Mouse (Mus musculus) layer of hippocampus, adult 8-10 months (tissue): ENCODE measurements around the gene Gm48552. TPM values are rescaled to one million over a fixed set of nuclear protein-coding genes. Genes with fewer than 3 reads are reported as not detected.

ENCODE experiments used
- DNase-seq, 2 experiments: peaks; one replicate each; pipeline ENCODE4 v3.0.0; 2022; ENCODE audit warnings: low spot score in 2 of 2
- total RNA-seq, 4 experiments: library from RNA; stranded (reverse); gene quantifications; 2 replicates each; pipeline ENCODE4 v1.2.4; 2022

The Gm48552 gene
- total RNA-seq, 4 experiments from 2014 or later = 2.9 to 9.7 (median 4.2) TPM

DNA sequence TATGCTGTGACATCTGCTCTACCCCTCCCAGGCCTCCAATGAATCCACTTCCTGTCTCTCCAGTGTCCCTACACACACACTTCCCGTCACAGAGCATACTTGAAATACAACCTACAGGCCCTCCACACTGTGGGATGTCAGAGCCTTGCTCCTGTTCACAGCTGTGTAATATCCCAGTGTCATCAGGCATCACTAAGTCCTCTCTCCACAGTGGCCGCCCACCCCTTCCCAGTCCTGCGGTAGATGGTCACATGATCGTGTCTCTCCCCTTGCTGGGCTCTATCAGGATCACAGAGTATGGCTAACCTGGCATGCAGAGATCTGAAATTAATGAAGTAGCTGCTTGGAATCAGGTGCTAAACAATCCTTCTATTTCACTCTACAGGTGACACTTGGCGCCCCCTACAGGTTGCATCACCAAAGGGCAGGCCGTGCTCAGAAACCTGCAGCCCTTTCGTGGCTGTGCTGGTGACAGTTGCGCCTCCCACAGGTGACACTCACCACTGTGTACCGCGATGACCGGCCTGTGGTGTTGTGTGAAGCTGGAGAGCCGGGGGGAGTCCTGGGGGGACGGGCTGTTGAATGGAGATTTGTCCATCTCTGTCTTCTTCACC lies 16.9 kb downstream of the Gm48552 start:
- no peak for DNase-seq

DNA sequence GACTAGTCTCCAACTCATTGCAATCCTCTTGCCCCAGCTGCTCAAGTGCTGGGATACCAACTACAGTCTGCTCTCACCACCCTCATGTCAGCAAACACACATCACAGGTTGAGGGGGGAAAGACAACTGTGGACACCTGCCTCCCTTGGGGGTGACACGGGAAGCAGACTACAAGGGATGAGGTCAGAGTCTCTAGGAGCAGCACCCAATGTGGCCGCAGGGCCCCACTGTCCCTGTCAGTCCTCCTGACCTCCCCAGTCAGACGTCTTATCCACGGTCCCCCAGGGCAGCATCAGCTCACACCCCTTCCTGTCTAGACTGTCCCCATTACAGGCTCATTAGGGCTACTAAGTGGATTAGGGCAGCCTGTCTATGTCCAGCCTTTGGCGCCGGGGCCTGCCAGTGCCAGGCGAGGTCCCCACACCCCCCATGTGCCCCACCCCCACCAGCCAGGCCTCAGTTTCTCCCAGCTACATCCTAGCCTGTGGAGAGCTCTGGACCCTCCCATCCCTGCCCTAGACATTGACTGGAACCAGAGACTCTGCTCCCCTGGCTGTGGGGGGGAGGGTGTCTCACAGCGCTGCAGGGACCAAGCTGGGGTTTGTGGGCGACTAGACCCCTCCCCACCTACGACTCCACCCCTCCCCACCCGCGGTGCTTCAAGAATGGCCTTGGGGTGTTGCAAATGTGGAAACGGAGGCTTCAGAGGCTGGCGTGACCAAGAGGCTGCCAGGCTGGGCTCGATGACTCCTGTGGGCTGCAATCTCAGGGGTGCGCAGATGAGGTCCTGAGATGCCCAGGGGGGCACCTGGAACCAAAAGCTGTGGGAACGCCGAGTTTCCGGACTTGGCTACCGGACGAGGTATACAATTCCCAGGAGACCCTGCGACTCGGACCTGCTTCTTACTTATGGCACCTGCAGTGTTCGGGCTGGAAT lies 18.0 kb downstream of the Gm48552 start:
- no peak for DNase-seq

DNA sequence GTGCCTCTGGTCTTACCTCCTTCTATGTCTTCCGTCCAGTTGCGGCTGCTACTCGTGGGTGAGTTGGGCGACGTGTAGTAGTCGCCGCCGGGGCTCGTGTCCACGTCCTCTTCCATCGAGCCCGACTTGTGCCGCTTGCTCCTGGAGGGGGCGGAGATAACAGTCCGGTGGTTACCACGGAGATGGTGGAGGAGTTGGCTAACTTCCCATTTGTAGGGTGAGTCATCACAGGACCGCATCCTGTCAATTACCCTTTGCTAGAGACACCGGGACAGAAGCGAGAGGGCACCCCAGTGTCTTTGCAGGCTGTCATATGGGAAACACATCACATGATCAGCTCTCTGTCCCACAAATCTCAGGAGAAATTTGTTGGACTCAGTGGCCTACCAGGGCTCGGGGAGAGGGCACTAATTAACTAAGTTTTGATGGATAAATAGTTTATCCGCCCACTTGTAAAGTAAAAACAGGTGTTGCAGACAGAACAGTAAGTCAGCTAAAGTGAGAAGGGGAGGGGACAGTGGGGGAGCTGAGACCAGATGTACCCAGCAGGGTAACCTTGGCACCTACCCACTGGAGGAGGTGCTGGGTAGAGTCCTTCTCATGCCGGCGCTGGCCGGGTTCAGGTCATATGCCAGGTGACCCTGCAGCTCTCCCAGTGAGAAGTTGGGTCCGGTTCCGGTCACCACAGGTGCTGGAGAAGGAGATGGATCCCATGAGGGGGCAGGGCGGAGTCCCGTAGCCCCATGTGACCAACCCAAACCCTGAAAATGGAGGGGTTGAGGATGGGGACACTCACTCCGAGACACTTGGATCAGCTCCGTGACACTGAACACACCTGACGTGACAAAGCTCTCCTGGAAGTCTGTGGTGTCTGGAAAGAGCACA lies 19.0 kb downstream of the Gm48552 start:
- DNase-seq = peak in 1 of 2 experiments; percentile 65

DNA sequence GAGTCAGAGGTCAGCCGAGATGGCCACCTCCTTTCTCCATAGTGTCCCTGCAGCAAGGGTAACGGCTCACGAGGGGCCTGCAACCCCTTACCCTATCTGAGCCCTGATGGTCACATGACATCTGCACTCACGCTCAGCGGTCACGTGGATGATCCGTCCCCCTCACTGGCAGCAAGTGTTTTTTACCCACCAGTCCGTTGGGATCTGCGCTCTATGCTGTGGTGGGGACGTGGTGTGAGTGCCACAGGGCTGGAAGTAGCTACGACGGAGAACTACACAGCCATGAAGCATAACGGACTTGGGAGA lies 19.6 kb downstream of the Gm48552 start:
- no peak for DNase-seq

DNA sequence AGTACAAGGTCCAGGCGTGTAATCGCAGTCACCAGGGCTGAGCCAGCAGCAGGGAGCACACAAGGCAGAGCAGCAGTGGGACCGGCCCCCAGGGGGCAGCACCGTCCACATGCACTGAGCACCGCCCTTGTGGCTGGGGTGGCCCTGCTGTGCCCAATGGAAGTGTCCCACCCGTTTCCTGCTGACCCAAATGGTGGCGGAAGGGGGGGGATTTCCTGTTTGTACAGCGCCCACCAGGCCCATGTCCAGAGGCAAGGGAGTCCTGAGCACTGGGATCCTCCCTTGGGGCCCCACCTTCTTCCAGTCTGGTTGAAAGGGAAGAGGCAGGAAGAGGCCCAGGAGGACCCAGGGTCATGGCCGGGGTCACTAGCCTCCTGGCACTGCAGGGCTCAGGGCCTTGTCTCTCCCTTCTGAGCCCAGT lies 20.1 kb downstream of the Gm48552 start:
- no peak for DNase-seq

DNA sequence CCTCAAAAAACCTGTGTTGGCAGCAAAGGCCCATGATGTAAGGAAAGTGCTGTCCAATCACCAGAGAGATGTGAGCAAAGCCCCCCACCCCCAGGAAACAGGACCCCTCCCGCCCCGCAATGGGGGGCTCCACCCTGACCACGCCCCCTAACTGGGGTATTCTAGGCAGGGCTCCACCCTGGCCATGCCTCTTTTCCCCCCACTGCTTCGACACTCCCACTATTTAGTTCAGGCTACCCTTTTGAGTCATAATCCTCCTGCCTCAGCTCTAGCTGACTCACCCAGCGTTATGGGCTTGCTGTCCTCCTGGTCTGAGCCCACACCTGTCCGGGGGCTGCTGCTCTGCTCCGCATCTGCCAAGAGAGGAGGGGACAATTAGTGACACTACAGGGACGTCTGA lies 20.5 kb downstream of the Gm48552 start:
- DNase-seq = no peak

DNA sequence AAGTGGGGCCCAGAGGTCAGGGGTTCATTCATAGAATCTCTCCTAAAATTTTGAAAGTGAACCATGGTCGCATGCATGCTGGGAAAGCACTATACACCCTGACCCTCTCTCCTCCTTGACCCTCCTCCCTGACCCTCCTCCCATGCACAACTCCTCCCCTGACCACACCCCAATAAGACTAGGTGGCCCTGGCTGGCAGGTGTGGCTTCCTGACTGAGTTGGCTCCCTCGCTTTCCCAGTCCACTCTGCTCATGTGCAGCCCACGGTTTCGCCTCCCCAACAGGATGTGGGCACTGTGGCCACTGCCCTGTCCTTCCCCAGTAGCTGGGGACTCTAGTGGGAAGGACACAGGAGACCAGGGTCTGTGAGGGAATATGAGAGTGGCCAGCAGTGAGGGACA lies 21.5 kb downstream of the Gm48552 start:
- no peak for DNase-seq

DNA sequence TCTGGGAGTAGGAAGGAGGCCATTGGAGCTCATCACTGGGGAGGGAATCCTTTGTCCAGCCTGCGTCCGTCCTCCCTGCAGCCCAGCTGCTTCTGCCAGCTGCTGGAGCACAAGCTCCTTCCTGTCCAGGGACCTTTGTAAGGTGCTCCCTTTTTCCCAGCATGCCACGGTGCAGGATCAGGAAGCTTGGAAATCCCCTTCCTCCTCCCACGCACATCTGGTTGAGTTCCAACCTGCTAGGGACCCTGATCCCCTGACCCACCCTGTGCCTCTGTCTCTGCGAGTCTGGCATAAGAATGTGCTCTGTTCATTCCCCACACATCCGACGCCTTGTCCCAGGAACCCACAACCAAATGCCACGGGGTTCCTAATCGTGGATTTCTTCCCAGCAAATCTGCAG lies 22.2 kb downstream of the Gm48552 start:
- no peak for DNase-seq

DNA sequence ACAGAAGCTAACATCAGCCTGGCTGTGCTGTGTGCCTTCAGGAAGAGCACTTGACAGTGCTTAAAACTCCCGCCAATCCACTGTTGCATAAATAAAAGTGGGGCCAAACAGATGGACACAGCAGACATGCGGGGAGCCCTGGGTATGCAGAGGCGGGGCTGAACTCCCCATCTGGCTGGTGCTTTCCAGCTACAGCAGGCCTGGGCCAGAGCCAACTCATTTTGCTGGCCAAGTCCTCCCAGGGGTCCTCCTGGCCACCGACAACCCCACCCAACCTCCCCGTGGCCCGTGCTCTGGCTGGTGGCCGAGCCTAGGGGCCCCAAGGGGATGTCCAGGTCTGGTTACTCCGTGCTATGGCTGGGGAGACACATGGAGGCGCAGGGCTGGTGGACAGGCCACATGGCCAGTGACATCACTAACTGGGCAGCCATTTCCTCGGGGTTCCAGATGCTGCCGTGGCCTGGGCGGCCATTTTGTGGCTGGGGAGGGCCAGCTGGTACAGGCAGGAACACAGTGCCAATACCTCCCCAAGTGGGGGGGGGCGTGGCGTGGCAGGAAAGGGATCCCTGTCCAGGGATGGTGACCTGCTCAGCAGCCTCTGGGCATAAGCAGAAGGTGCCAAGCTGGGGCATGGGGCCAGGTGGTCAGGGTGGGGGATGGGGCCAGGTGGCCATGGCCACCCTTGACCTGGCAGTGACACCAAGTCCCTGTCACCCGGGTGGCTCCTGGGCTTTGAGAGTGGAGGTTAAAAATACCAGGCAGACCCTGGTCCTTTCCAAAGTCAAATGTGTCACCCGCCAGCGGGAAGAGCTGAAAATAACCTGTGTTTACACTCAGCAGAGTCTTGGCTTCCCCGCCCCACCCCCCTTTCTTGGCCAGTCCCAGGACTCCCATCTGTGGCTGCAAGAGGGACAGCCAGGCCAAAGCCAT lies 22.9 kb downstream of the Gm48552 start:
- DNase-seq = peak; percentile 75 to 80

DNA sequence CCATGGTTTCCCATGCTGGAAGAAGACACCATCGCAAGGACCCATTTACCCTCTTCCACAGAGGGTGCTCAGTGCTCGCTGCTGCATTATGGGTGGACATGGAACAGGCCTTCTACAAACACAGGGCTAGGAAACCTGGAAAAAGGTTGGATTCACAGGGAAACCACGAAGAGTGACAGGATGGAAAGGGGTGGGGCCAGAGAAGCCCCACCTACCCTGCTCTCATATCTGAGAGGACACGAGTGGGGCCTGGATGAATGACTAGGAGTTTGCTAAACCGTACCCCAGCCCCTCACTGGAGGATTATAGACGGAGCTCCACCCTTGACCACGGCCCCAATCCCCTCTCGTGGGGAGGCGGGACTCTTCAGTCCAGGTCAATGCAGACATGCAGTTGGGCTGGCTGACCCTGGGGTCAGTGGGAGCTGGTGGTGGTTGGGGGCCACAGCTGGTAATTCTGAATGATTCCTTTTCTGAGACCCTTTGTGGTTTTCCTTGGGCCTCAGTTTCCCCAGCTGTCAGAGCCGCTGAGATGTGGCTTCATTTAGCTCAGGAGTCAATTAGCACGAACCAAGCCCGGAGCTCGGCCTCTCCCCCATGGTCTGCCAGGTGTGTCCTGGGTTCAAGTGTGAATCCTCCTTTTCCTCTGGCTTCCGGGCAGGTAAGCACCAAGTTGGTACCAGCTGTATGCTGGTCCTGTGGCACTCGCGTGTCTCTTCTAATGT lies 23.9 kb downstream of the Gm48552 start:
- DNase-seq = no peak

DNA sequence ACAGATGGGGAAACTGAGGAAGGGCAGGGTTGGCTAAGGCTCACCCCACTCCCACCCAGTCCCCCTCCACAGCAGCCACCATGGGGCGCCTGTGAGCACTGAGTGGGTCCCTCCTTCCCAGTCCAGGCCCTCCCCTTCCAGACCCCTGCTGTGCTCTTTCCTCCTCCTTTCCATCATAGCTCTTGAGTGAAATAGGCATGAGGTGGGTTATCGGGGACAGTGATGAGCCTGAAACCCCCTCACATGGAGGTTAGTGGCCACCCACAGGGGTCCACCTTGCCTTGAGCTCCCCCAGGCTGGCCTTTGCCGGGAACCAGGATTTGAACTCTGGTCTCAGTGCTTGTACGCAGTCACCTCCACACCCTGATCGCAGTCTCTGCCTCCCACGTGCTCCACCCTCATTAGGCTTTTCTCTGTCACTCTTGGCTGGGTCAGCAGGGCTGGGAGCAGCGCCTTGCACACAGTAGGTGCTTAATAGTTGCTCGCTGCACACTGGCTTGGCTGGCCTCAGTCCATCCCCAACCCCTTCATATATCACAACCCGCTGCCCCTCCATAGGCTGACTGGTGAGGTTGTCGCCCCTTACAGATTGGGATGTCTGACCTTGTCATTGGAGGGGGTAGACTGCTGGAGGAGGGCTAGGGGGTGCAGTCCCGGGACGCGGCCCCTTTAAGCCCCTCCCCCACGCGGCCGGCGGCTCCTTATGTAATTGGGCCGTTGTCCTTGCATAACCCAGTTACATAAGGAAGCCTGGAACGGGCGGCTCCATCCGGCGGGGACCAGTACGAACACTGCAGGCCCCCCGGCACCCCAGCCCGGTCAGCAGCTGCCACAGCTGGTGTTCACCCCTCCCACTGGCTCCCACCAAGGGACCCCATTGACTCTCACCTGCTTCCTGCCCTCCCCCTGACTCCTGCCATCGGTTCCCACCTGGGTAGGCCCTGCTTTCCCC lies 24.8 kb downstream of the Gm48552 start:
- DNase-seq = peak in 1 of 2 experiments; percentile 80

DNA sequence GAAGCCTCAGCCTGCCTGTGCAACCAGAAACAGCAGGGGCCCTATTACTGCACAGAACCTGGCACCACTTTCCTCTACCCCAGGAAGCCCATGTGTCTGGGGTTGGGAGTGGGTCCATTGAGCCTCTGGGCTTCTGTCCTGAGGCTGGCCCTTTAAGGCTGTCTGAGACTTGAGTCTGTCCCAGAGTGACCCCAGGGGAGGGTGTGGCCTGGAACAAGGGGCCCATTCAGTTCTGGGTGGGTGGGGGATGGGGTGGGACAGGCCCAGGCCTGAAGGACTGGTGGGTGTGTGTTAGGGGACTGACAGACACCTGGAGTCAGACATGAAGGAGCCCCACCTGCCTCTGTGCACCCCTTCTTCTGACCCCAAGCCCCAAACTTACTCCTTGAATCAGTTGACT lies 25.9 kb downstream of the Gm48552 start:
- DNase-seq = no peak

DNA sequence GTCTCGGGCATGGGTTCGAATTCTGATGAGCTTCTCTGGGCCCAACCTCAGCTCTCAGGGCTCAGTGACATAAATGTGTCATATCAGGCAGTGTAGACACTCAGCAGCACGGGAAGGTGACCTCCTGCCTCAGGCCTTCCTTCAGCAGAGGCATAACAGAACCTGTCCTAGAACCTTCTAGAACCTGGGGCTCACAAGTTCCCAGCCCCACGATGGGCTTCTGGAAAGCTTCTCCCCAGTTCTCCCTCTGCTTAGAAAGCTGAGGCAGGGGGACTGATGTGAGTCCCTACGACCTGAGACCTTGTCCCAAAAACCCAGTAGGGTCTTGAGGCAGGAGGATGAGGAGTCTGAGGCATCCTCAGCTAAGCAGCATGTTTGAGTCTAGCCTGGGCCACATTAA lies 26.3 kb downstream of the Gm48552 start:
- no peak for DNase-seq

DNA sequence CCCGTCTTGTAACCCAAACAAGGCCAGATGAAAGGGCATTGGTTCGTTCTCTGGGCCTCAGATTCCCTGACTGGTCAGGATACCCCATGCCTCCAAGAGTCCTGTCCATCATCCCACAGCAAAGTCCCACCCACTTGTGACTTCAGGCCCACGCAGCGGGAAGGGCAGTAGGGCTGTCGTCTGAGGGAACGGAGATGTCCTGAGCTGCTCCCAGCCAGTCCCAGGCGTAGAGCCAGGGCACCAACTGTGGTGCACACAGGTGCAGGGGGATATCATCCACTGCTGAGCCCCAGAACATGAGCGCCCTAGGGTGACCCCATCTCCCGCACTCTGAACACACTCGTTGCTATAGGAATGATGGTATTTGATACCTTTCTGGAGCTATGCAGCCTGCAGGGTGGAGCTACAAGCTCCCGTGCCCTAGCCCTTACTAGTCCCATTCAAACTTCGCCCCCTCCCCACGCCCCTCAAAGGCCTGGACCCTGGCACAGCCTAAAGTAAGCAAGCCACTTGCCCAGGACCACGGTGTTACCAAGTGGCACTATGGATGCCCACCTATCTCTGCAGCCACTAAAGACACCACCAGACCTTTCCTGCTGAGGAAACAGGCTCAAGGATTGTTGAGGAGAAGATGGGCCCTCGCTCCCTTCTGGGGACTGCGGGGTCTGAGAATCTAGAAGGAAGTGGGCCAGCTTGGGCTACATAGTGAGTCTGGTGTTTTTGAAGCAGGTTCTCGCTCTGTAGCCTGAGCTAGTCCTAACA lies 26.9 kb downstream of the Gm48552 start:
- DNase-seq = no peak

DNA sequence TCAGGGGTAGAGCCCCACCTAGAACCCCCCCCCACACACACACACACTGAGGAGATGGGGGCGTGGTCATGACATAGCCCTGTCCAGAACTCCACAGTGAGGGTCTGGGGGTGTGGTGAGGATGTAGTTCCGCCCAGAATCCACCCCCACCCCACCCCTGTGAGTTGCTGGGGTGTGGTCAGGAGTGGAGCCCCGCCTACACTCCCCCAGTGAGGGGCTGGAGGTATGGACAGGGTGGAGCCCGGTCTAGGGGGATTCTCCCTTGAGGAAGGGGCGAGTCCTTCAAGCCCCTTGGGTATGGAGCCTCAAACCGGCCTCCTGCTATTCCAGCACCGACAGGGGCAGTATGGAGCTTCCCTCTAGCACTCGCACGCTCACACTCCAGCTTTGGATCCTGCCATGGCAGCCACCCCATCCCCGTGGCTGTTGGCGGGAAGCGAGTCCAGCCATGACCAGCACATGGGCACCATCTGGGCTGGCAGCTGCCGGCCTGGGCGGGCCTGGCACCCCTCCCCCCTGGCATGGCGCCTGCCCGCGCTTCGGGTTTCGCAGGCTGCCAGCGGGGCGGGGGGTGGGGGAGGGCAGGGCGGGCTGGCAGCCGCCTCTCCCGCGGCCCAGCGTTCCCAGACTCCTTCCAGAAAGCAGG lies 27.9 kb downstream of the Gm48552 start:
- DNase-seq = peak; percentile 87 to 88

DNA sequence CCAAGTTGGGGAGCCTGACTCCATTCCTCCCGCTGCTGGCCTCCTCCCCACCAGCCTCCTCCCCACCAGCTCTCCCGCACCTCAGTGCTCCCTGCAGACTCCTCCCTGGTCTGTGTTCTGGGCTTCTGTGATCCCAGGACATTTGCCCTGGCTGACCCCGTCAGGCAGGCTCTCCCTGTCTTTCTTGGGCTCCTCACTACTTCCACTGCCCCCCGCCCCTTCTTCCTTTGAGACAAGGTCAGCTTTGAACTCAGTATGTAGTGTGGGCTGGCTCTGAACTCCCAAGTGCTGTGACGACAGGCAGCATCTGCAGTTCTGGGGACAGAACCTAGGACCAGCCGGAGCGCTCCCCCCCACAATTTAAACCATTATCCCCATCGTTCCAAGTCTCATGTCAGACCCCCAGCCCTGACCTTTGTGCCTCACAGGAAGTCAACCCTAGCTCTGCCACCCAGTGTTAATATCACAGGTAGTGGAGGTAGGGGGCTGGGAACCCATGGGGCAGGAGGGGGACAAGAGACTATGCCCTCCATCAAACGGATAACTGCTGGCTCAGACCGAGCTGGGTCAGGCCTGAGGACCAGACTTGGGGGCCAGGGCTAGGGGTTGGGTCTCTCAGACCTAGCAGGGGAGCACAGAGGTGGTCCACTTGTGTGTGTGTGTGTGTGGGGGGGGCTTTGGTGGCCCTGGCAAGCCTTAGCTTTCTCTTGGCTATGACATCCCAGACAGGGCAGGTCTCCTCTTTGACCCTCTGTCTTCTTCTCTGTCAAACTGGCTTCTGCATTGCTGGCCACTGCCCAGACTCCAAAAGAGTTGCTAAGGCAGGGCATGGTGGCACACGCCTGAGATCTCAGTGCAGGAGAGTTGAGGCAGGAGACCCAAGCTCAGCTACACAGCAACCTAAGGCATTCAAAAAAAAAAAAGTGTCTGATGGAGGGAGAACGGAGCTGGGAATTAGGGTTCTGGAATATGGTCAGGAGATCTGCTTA lies 28.7 kb downstream of the Gm48552 start:
- DNase-seq = no peak
